Mouse (Mus musculus): ENCODE measurements around the gene Rrp1b.
"Not testable (repeated sequence)": the region's sequence is repeated elsewhere in the genome, so short reads cannot be mapped to it uniquely, and the experiment has no call there.

Rrp1b gene

GRCm38 (mm10) chr17:32034322-32034721 lies 1.6 kb upstream of the Rrp1b start:
- DNase-seq, result no peak

- no peak for DNase-seq
Measured at GRCm38 (mm10) chr17:32036509-32037438, 874 bp downstream of the Rrp1b start.

GRCm38 (mm10) chr17:32040263-32040662 lies 4.4 kb downstream of the Rrp1b start:
- DNase-seq, result no peak

- no peak for DNase-seq
Measured at GRCm38 (mm10) chr17:32046541-32046940, 10.6 kb downstream of the Rrp1b start.

- no peak for DNase-seq
Measured at GRCm38 (mm10) chr17:32048351-32048750, 12.5 kb downstream of the Rrp1b start.

- no peak for DNase-seq
Measured at GRCm38 (mm10) chr17:32049914-32050313, 14.0 kb downstream of the Rrp1b start.

GRCm38 (mm10) chr17:32050609-32051008 lies 14.7 kb downstream of the Rrp1b start:
- DNase-seq, result no peak

- DNase-seq, result no peak
Measured at GRCm38 (mm10) chr17:32052237-32053080, 16.6 kb downstream of the Rrp1b start.

GRCm38 (mm10) chr17:32053677-32054076 lies 17.8 kb downstream of the Rrp1b start:
- no peak for DNase-seq

GRCm38 (mm10) chr17:32057843-32058242 lies 21.9 kb downstream of the Rrp1b start:
- no peak for DNase-seq

GRCm38 (mm10) chr17:32059084-32059483 lies 23.2 kb downstream of the Rrp1b start:
- DNase-seq, result no peak

GRCm38 (mm10) chr17:32061219-32061618 lies 25.3 kb downstream of the Rrp1b start:
- no peak for DNase-seq

GRCm38 (mm10) chr17:32063654-32064053 lies 27.8 kb downstream of the Rrp1b start:
- DNase-seq, result no peak

GRCm38 (mm10) chr17:32064762-32065161 lies 28.9 kb downstream of the Rrp1b start:
- DNase-seq, result not testable (repeated sequence)

GRCm38 (mm10) chr17:32067541-32067940 lies 31.6 kb downstream of the Rrp1b start:
- DNase-seq, result no peak

GRCm38 (mm10) chr17:32068381-32068780 lies 32.5 kb downstream of the Rrp1b start:
- DNase-seq, result no peak

- DNase-seq, result no peak
Measured at GRCm38 (mm10) chr17:32068810-32069209, 32.9 kb downstream of the Rrp1b start.

- DNase-seq, result peak; percentile 71 to 88
Measured at GRCm38 (mm10) chr17:32073359-32073758, 37.5 kb downstream of the Rrp1b start.

- DNase-seq, result no peak
Measured at GRCm38 (mm10) chr17:32074658-32075057, 38.8 kb downstream of the Rrp1b start.

GRCm38 (mm10) chr17:32075164-32075563 lies 39.3 kb downstream of the Rrp1b start:
- peak in 1 of 2 experiments; percentile 44 for DNase-seq

- peak in 1 of 2 experiments; percentile 43 for DNase-seq
Measured at GRCm38 (mm10) chr17:32083351-32083750, 47.5 kb downstream of the Rrp1b start.

GRCm38 (mm10) chr17:32087069-32087468 lies 51.2 kb downstream of the Rrp1b start:
- DNase-seq, result no peak

- no peak for DNase-seq
Measured at GRCm38 (mm10) chr17:32091032-32091363, 55.1 kb downstream of the Rrp1b start.
